Mouse (Mus musculus) midbrain, embryonic 16.5 days (tissue): ENCODE measurements around the gene Patz1. TPM values are rescaled to one million over a fixed set of nuclear protein-coding genes. Genes with fewer than 3 reads are reported as not detected.

Source experiments
- ATAC-seq: fragments of 200-750 bp; cut with Nextera tagmentation; 2 replicates; pipeline ENCODE4 v1.8.0; 2017; ENCODE audit warnings: moderate TSS enrichment
- H3K27ac ChIP-seq: fragments of 300-500 bp; sonication (generic); 2 replicates; pipeline ENCODE4 v1.5.1; 2014; ENCODE audit warnings: mild to moderate bottlenecking, low read length, mixed read lengths
- H3K27me3 ChIP-seq: fragments of 300-500 bp; sonication (generic); 2 replicates; pipeline ENCODE4 v1.6.1; 2014; ENCODE audit warnings: low read depth, low read length, mixed read lengths; ENCODE audit not compliant: control insufficient read depth, insufficient read depth
- H3K36me3 ChIP-seq: fragments of 300-500 bp; sonication (generic); 2 replicates; pipeline ENCODE4 v1.6.1; 2014; ENCODE audit warnings: mild to moderate bottlenecking, low read length, moderate library complexity, mixed read lengths; ENCODE audit not compliant: control insufficient read depth, insufficient read depth
- H3K4me1 ChIP-seq: fragments of 300-500 bp; sonication (generic); 2 replicates; pipeline ENCODE4 v1.6.1; 2014; ENCODE audit warnings: mild to moderate bottlenecking, low read length, mixed read lengths; ENCODE audit not compliant: control insufficient read depth, insufficient read depth
- H3K4me2 ChIP-seq: fragments of 300-500 bp; sonication (generic); 2 replicates; pipeline ENCODE4 v1.6.1; 2014; ENCODE audit warnings: mild to moderate bottlenecking, low read length, mixed read lengths
- H3K4me3 ChIP-seq: fragments of 300-500 bp; sonication (generic); 2 replicates; pipeline ENCODE4 v1.5.1; 2014; ENCODE audit warnings: low read depth, mild to moderate bottlenecking, low read length, moderate library complexity, mixed read lengths
- H3K9ac ChIP-seq: fragments of 300-500 bp; sonication (generic); 2 replicates; pipeline ENCODE4 v1.6.1; 2014; ENCODE audit warnings: low read depth, low read length, mixed read lengths
- H3K9me3 ChIP-seq: fragments of 300-500 bp; sonication (generic); replicated peaks from 2 replicates; pipeline ENCODE4 v1.6.1; 2014; ENCODE audit warnings: mild to moderate bottlenecking, low read length, mixed read lengths; ENCODE audit not compliant: control insufficient read depth, poor library complexity, severe bottlenecking
- whole genome bisulfite sequencing: fragments of 180-500 bp; shearing (Covaris S2); extraction: QIAGEN DNeasy Blood & Tissue Kit; methylation state at CpG from one replicate; pipeline ENCODE4 v1.1.7; 2014; 5-methylcytosine and 5-hydroxymethylcytosine counted together
- polyA plus RNA-seq: library from polyadenylated mRNA; unstranded; fragments of >200 nt; fragmentation: Nextera tagmentation; extraction: Ambion mirVana; gene quantifications from 2 replicates; pipeline ENCODE4 v1.2.1, GENCODE M21; 2015

Patz1 gene
- polyA plus RNA-seq, 1 experiment from 2014 or later = 41.6 TPM

GRCm38 (mm10) chr11:3289803-3290639 lies 1.3 kb downstream of the Patz1 start:
- H3K4me3 ChIP-seq = peak overlapping the region; percentile 71
- peak overlapping the region; percentile 100 for H3K27ac ChIP-seq
- under 1% methylated on average over 60 of the region's 92 CpGs for WGBS
- H3K36me3 ChIP-seq = peaks cover 5% of the 10 kb centered on the region
- peak overlapping the region; percentile 99 for H3K9ac ChIP-seq
- peak; percentile 70 for ATAC-seq
- no peaks in the 10 kb centered on the region for H3K27me3 ChIP-seq
- H3K4me1 ChIP-seq = peaks cover 46% of the 10 kb centered on the region
- H3K9me3 ChIP-seq = no peaks in the 10 kb centered on the region
- H3K4me2 ChIP-seq = peak overlapping the region; percentile 91

GRCm38 (mm10) chr11:3290640-3291310 lies 2.1 kb downstream of the Patz1 start:
- ATAC-seq = no peak
- Histone ChIP-seq H3K27ac (peak overlapping the region; percentile 100), H3K36me3 (peaks cover 8% of the 10 kb centered on the region), H3K9me3 (no peaks in the 10 kb centered on the region), H3K4me1 (peaks cover 52% of the 10 kb centered on the region), H3K27me3 (no peaks in the 10 kb centered on the region), H3K4me2 (peak overlapping the region; percentile 91), H3K9ac (peak overlapping the region; percentile 99), H3K4me3 (peak overlapping the region; percentile 71)
- 0% methylated on average over 49 of the region's 50 CpGs for WGBS

- H3K36me3 ChIP-seq = peaks cover 8% of the 10 kb centered on the region
- no peaks in the 10 kb centered on the region for H3K27me3 ChIP-seq
- peak overlapping the region; percentile 100 for H3K27ac ChIP-seq
- WGBS = under 1% methylated on average over 26 of the region's 26 CpGs
- peaks cover 57% of the 10 kb centered on the region for H3K4me1 ChIP-seq
- ATAC-seq = no peak
- H3K4me2 ChIP-seq = peak overlapping the region; percentile 91
- peak overlapping the region; percentile 99 for H3K9ac ChIP-seq
- peak overlapping the region; percentile 71 for H3K4me3 ChIP-seq
- no peaks in the 10 kb centered on the region for H3K9me3 ChIP-seq
Measured at GRCm38 (mm10) chr11:3291311-3292061, 2.8 kb downstream of the Patz1 start.

GRCm38 (mm10) chr11:3292062-3292421 lies 3.4 kb downstream of the Patz1 start:
- no peaks in the 10 kb centered on the region for H3K9me3 ChIP-seq
- peak overlapping the region; percentile 100 for H3K27ac ChIP-seq
- peaks cover 52% of the 10 kb centered on the region for H3K4me1 ChIP-seq
- 0% methylated on average over 8 of the region's 8 CpGs for WGBS
- peak overlapping the region; percentile 99 for H3K9ac ChIP-seq
- peaks cover 8% of the 10 kb centered on the region for H3K36me3 ChIP-seq
- peak overlapping the region; percentile 71 for H3K4me3 ChIP-seq
- H3K4me2 ChIP-seq = peak overlapping the region; percentile 91
- H3K27me3 ChIP-seq = no peaks in the 10 kb centered on the region
- no peak for ATAC-seq

GRCm38 (mm10) chr11:3292711-3293249 lies 4.1 kb downstream of the Patz1 start:
- H3K36me3 ChIP-seq = peaks cover 11% of the 10 kb centered on the region
- WGBS = 2% methylated on average over 8 of the region's 8 CpGs
- peak overlapping the region; percentile 71 for H3K4me3 ChIP-seq
- peak overlapping the region; percentile 99 for H3K9ac ChIP-seq
- H3K9me3 ChIP-seq = no peaks in the 10 kb centered on the region
- H3K4me1 ChIP-seq = peaks cover 46% of the 10 kb centered on the region
- H3K27me3 ChIP-seq = no peaks in the 10 kb centered on the region
- H3K4me2 ChIP-seq = peak overlapping the region; percentile 91
- H3K27ac ChIP-seq = peak overlapping the region; percentile 100
- no peak for ATAC-seq

- ATAC-seq = no peak
Measured at GRCm38 (mm10) chr11:3293361-3293760, 4.7 kb downstream of the Patz1 start.

GRCm38 (mm10) chr11:3294641-3295040 lies 6.0 kb downstream of the Patz1 start:
- no peak for ATAC-seq
- H3K9me3 ChIP-seq = no peaks in the 10 kb centered on the region
- no peak overlapping the region for H3K27ac ChIP-seq
- peak overlapping the region; percentile 6; the same call in 1 of the 2 replicates for H3K4me3 ChIP-seq
- peaks cover 18% of the 10 kb centered on the region for H3K36me3 ChIP-seq
- no peaks in the 10 kb centered on the region for H3K27me3 ChIP-seq
- no peak overlapping the region; the same call in 1 of the 2 replicates for H3K9ac ChIP-seq
- H3K4me1 ChIP-seq = peaks cover 40% of the 10 kb centered on the region
- WGBS = 90% methylated on average over 2 of the region's 2 CpGs
- no peak overlapping the region for H3K4me2 ChIP-seq

More at GRCm38 (mm10) chr11:3293361-3293760, 4.7 kb downstream of the Patz1 start:
- peaks cover 12% of the 10 kb centered on the region for H3K36me3 ChIP-seq
- WGBS = 9% methylated on average over 4 of the region's 4 CpGs
- H3K4me1 ChIP-seq = peaks cover 40% of the 10 kb centered on the region
- peak overlapping the region; percentile 99 for H3K9ac ChIP-seq
- H3K4me2 ChIP-seq = peak overlapping the region; percentile 91
- peak overlapping the region; percentile 71 for H3K4me3 ChIP-seq
- H3K27ac ChIP-seq = peak overlapping the region; percentile 100
- H3K27me3 ChIP-seq = no peaks in the 10 kb centered on the region
- no peaks in the 10 kb centered on the region for H3K9me3 ChIP-seq

- ATAC-seq = no peak
- 56% methylated on average over 5 of the region's 5 CpGs for WGBS
- H3K9ac ChIP-seq = peak overlapping the region; percentile 35; the same call in 1 of the 2 replicates
- H3K27me3 ChIP-seq = no peaks in the 10 kb centered on the region
- no peak overlapping the region for H3K27ac ChIP-seq
- no peak overlapping the region; the same call in 1 of the 2 replicates for H3K4me2 ChIP-seq
- H3K36me3 ChIP-seq = peaks cover 26% of the 10 kb centered on the region
- H3K4me1 ChIP-seq = peaks cover 40% of the 10 kb centered on the region
- no peaks in the 10 kb centered on the region for H3K9me3 ChIP-seq
- H3K4me3 ChIP-seq = no peak overlapping the region
Measured at GRCm38 (mm10) chr11:3296056-3296455, 7.4 kb downstream of the Patz1 start.
